Comparison of ENCODE assay signal across 17 mouse cellular contexts in the genomic region with DNA sequence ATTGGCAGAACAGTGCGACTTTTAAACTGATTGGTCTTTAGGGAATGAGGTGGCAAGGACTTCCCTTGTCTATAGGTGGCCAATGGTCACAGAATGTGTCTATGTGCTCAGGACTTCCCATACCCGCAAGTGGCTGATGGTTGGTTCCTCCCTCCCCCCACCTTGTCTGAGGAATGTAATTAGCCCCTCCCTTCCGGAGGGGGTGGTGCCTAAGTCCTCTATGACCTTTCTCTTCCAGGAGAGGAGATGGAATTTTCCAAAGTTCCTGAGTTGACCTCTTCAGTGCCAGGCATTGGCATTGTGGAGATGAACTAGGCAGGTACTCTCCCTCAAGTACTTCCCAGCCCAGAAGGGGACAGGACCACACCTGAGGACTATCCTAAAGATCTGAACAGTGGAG. TPM values are rescaled to one million over a fixed set of nuclear protein-coding genes. Genes with fewer than 3 reads are reported as not detected.
DNase-seq lines count a peak whose midpoint lies in the region; ATAC-seq and TF ChIP-seq lines count a peak whose summit lies in the region.
"Had no signal": no experiment of that assay in that cellular context is flagged by ENCODE, and none has a peak within 500 bp of the region (broad histone marks: within the 10 kb centered on the region; RNA-seq: fewer than 3 reads in every experiment).

No protein-coding gene starts in this region.

- H3K27ac ChIP-seq in forebrain, embryonic 13.5 days, result peak overlapping the region; percentile 89
- H3K27ac ChIP-seq in forebrain, embryonic 11.5 days (ENCODE audit: low read depth, low read length), result no peak overlapping the region
- peak overlapping the region; percentile 69; the same call in 1 of the 2 replicates for H3K27ac ChIP-seq in neural tube, embryonic 13.5 days (replicated peaks)
- no peak overlapping the region for H3K27ac ChIP-seq in neural tube, embryonic 15.5 days (replicated peaks)
- H3K27ac ChIP-seq in kidney, adult 2 months (ENCODE audit: insufficient read depth, low read depth, low read length), result peak overlapping the region; percentile 64
- H3K27ac ChIP-seq: heart, embryonic 15.5 days had no signal

- TF ChIP-seq CTCF in kidney, adult 2 months (conservative IDR thresholded peaks at IDR 0.05; ENCODE audit: insufficient read depth, insufficient read length, low read depth, low read length), result no peak

- H3K9me3 ChIP-seq in forebrain, embryonic 13.5 days (replicated peaks), result no peaks in the 10 kb centered on the region
- H3K9me3 ChIP-seq in forebrain, embryonic 11.5 days (ENCODE audit: control insufficient read depth, low read length), result no peaks in the 10 kb centered on the region
- H3K9me3 ChIP-seq in neural tube, embryonic 13.5 days, result no peaks in the 10 kb centered on the region
- no peaks in the 10 kb centered on the region for H3K9me3 ChIP-seq in neural tube, embryonic 15.5 days (replicated peaks)
- H3K9me3 ChIP-seq: heart, embryonic 15.5 days had no signal

- no peak overlapping the region for H3K4me3 ChIP-seq in forebrain, embryonic 13.5 days
- H3K4me3 ChIP-seq in forebrain, embryonic 11.5 days (ENCODE audit: low read depth, low read length), result no peak overlapping the region
- H3K4me3 ChIP-seq in neural tube, embryonic 13.5 days, result no peak overlapping the region
- H3K4me3 ChIP-seq in neural tube, embryonic 15.5 days (replicated peaks), result no peak overlapping the region
- H3K4me3 ChIP-seq in kidney, adult 2 months (ENCODE audit: insufficient read depth, low read depth, low read length), result peak overlapping the region; percentile 39
- H3K4me3 ChIP-seq: heart, embryonic 15.5 days had no signal

- WGBS in forebrain, embryonic 13.5 days, result 42% methylated on average over 3 of the region's 3 CpGs
- 37% methylated on average over 3 of the region's 3 CpGs for WGBS in forebrain, embryonic 11.5 days
- 37% methylated on average over 3 of the region's 3 CpGs for WGBS in neural tube, embryonic 13.5 days
- 44% methylated on average over 3 of the region's 3 CpGs for WGBS in neural tube, embryonic 15.5 days
- WGBS in kidney, adult 2 months, result 35% methylated on average over 3 of the region's 3 CpGs

- DNase-seq in forebrain, embryonic 11.5 days (ENCODE audit: low spot score), result no peak
- DNase-seq in kidney, adult 2 months, result peak; percentile 72
- no peak for DNase-seq in adrenal gland, adult (ENCODE audit: inconsistent age in 2 of 2, low spot score in 1 of 2)
- no peak for DNase-seq in lung, postnatal 25 days (ENCODE audit: low spot score)
- DNase-seq: B cell, adult 2 months; cerebellum, postnatal 36 days; heart, adult 18-20 months; lung, embryonic 14.5 days; spleen, adult 18-20 months; thymus, postnatal 36 days had no signal

- ATAC-seq in forebrain, embryonic 13.5 days, result no peak
- ATAC-seq in forebrain, embryonic 11.5 days (replicated peaks; ENCODE audit: low FRiP score), result no peak
- no peak for ATAC-seq in neural tube, embryonic 13.5 days (ENCODE audit: low read depth)
- no peak for ATAC-seq in neural tube, embryonic 15.5 days (ENCODE audit: low FRiP score)
- no peak for ATAC-seq in cerebellum, adult (ENCODE audit: insufficient number of reproducible peaks, low FRiP score, low TSS enrichment)
- ATAC-seq: activated CD4-positive, CD25-positive, alpha-beta regulatory T cell, adult 4 months had no signal

- no peak overlapping the region for H3K4me2 ChIP-seq in forebrain, embryonic 13.5 days
- H3K4me2 ChIP-seq in forebrain, embryonic 11.5 days (ENCODE audit: low read depth, low read length, severe bottlenecking), result no peak overlapping the region
- H3K4me2 ChIP-seq in neural tube, embryonic 13.5 days, result no peak overlapping the region
- H3K4me2 ChIP-seq in neural tube, embryonic 15.5 days, result no peak overlapping the region
- H3K4me2 ChIP-seq: heart, embryonic 15.5 days; lung, embryonic 14.5 days had no signal

- H3K27me3 ChIP-seq in forebrain, embryonic 13.5 days, result no peaks in the 10 kb centered on the region
- H3K27me3 ChIP-seq in forebrain, embryonic 11.5 days (ENCODE audit: control insufficient read depth, insufficient read depth, low read length), result no peaks in the 10 kb centered on the region
- no peaks in the 10 kb centered on the region for H3K27me3 ChIP-seq in neural tube, embryonic 13.5 days
- no peaks in the 10 kb centered on the region for H3K27me3 ChIP-seq in neural tube, embryonic 15.5 days (replicated peaks)
- no peaks in the 10 kb centered on the region for H3K27me3 ChIP-seq in kidney, adult 2 months (replicated peaks; ENCODE audit: control insufficient read depth, insufficient read depth, low read length)
- H3K27me3 ChIP-seq: heart, embryonic 15.5 days had no signal

- H3K9ac ChIP-seq in forebrain, embryonic 13.5 days, result no peak overlapping the region
- no peak overlapping the region for H3K9ac ChIP-seq in forebrain, embryonic 11.5 days (ENCODE audit: low read length)
- H3K9ac ChIP-seq in neural tube, embryonic 13.5 days, result no peak overlapping the region
- H3K9ac ChIP-seq in neural tube, embryonic 15.5 days (replicated peaks), result no peak overlapping the region
- H3K9ac ChIP-seq: heart, embryonic 15.5 days; lung, embryonic 14.5 days had no signal

- H3K4me1 ChIP-seq in forebrain, embryonic 13.5 days, result peaks cover 60% of the 10 kb centered on the region
- peaks cover 24% of the 10 kb centered on the region for H3K4me1 ChIP-seq in forebrain, embryonic 11.5 days (replicated peaks; ENCODE audit: control insufficient read depth, insufficient read depth, low read length)
- H3K4me1 ChIP-seq in neural tube, embryonic 13.5 days (replicated peaks), result peaks cover 41% of the 10 kb centered on the region
- H3K4me1 ChIP-seq in neural tube, embryonic 15.5 days, result peaks cover 29% of the 10 kb centered on the region
- H3K4me1 ChIP-seq in kidney, adult 2 months (ENCODE audit: control insufficient read depth, insufficient read depth, low read length), result no peaks in the 10 kb centered on the region

- H3K36me3 ChIP-seq in forebrain, embryonic 13.5 days (ENCODE audit: poor library complexity, severe bottlenecking), result no peaks in the 10 kb centered on the region
- no peaks in the 10 kb centered on the region for H3K36me3 ChIP-seq in forebrain, embryonic 11.5 days (ENCODE audit: control insufficient read depth, insufficient read depth, low read length)
- no peaks in the 10 kb centered on the region for H3K36me3 ChIP-seq in neural tube, embryonic 13.5 days
- H3K36me3 ChIP-seq in neural tube, embryonic 15.5 days, result no peaks in the 10 kb centered on the region
- H3K36me3 ChIP-seq in kidney, adult 2 months (ENCODE audit: control insufficient read depth, insufficient read depth, low read length), result no peaks in the 10 kb centered on the region
- H3K36me3 ChIP-seq: heart, embryonic 15.5 days had no signal

- no peak for TF ChIP-seq POLR2A in kidney, adult 2 months (IDR thresholded peaks at IDR 0.05; ENCODE audit: low read depth, low read length)

RNA-seq across cellular contexts. Expression of a gene that starts 33.5 kb away (rescaled TPM):
- polyA plus RNA-seq in forebrain, embryonic 13.5 days (2015; fragmentation: Nextera tagmentation; extraction: Ambion mirVana), result 2.8 and 3.5 TPM in 2 replicates
- polyA plus RNA-seq in forebrain, embryonic 11.5 days (2014; fragmentation: Nextera tagmentation; extraction: Ambion mirVana), result 2.4 and 3.4 TPM in 2 replicates
- polyA plus RNA-seq in neural tube, embryonic 13.5 days (2015; fragmentation: Nextera tagmentation; extraction: Ambion mirVana), result 6.8 and 7.9 TPM in 2 replicates
- polyA plus RNA-seq in neural tube, embryonic 15.5 days (2015; fragmentation: Nextera tagmentation; extraction: Ambion mirVana), result 9.5 and 14.9 TPM in 2 replicates
- polyA plus RNA-seq in kidney, adult 2 months (2012; rRNA removed), result 2.7 and 2.9 TPM in 2 replicates
- polyA plus RNA-seq: activated CD4-positive, CD25-positive, alpha-beta regulatory T cell, adult 4 months; liver, adult 2 months had no signal

Comparison
In these comparisons a context has a peak if more than half of its experiments do, and no peak if none do; other contexts are left out.
1. H3K27ac ChIP-seq: peak in forebrain, embryonic 13.5 days (single experiment), neural tube, embryonic 13.5 days (single experiment) and kidney, adult 2 months (single experiment); none in forebrain, embryonic 11.5 days (single experiment) and neural tube, embryonic 15.5 days (single experiment).